Mouse (Mus musculus) limb, embryonic 14.5 days (tissue): ENCODE data around the gene Parvg. TPM values are rescaled to one million over a fixed set of nuclear protein-coding genes. Genes with fewer than 3 reads are reported as not detected.

ENCODE experiments used
- ATAC-seq: fragments of 200-750 bp; cut with Nextera tagmentation; 2 replicates; pipeline ENCODE4 v1.8.0; 2017; ENCODE audit warnings: low read depth, moderate number of reproducible peaks, moderate TSS enrichment; ENCODE audit not compliant: low FRiP score
- DNase-seq: peaks from one replicate; pipeline ENCODE4 v3.0.0-alpha.2; 2015; ENCODE audit warnings: low spot score
- H3K27ac ChIP-seq: fragments of 300-500 bp; sonication (generic); replicated peaks from 2 replicates; pipeline ENCODE4 v1.5.1; 2014; ENCODE audit warnings: low read depth, mild to moderate bottlenecking, low read length, moderate library complexity, mixed read lengths
- H3K27me3 ChIP-seq: fragments of 300-500 bp; sonication (generic); 2 replicates; pipeline ENCODE4 v1.6.1; 2014; ENCODE audit warnings: low read length, mixed read lengths; ENCODE audit not compliant: control insufficient read depth, insufficient read depth
- H3K36me3 ChIP-seq: fragments of 300-500 bp; sonication (generic); 2 replicates; pipeline ENCODE4 v1.6.1; 2014; ENCODE audit warnings: mild to moderate bottlenecking, low read length, moderate library complexity, mixed read lengths; ENCODE audit not compliant: control insufficient read depth, insufficient read depth
- H3K4me1 ChIP-seq: fragments of 300-500 bp; sonication (generic); 2 replicates; pipeline ENCODE4 v1.6.1; 2014; ENCODE audit warnings: antibody characterized with exemption, low read length, mixed read lengths; ENCODE audit not compliant: control insufficient read depth, insufficient read depth
- H3K4me2 ChIP-seq: fragments of 300-500 bp; sonication (generic); replicated peaks from 2 replicates; pipeline ENCODE4 v1.6.1; 2014; ENCODE audit warnings: low read depth, mild to moderate bottlenecking, low read length, moderate library complexity; ENCODE audit not compliant: severe bottlenecking
- H3K4me3 ChIP-seq: fragments of 300-500 bp; sonication (generic); replicated peaks from 2 replicates; pipeline ENCODE4 v1.5.1; 2014; ENCODE audit warnings: low read length
- H3K9ac ChIP-seq: fragments of 300-500 bp; sonication (generic); 2 replicates; pipeline ENCODE4 v1.6.1; 2014; ENCODE audit warnings: mild to moderate bottlenecking, low read depth, low read length, moderate library complexity; ENCODE audit not compliant: severe bottlenecking
- H3K9me3 ChIP-seq: fragments of 300-500 bp; sonication (generic); 2 replicates; pipeline ENCODE4 v1.6.1; 2016; ENCODE audit warnings: low read length; ENCODE audit not compliant: control insufficient read depth
- POLR2A ChIP-seq: fragments of 200-500 bp; IDR thresholded peaks from 2 replicates; pipeline ENCODE4 v1.8.0; 2012; ENCODE audit warnings: inconsistent platforms, mild to moderate bottlenecking, moderate library complexity, borderline replicate concordance; ENCODE audit not compliant: insufficient read depth, insufficient read length; ENCODE audit errors: extremely low read depth
- WGBS: fragments of 180-500 bp; shearing (Covaris S2); extraction: QIAGEN DNeasy Blood & Tissue Kit; methylation state at CpG from one replicate; pipeline ENCODE4 v1.1.7; 2014; 5-methylcytosine and 5-hydroxymethylcytosine counted together
- polyA plus RNA-seq, 2 experiments: library from polyadenylated mRNA; depleted of rRNA in 1 of 2; stranded (reverse) in 1 of 2; unstranded in 1 of 2; fragments of >200 nt; fragmentation: Nextera tagmentation in 1 of 2; extraction: Ambion mirVana in 1 of 2; gene quantifications; 2 replicates each; pipeline versions ENCODE4 v1.2.1 to v1.2.3; 2012 to 2014

Gene Parvg
- polyA plus RNA-seq, 2 experiments, result 2.8 to 3.9 TPM

DNA sequence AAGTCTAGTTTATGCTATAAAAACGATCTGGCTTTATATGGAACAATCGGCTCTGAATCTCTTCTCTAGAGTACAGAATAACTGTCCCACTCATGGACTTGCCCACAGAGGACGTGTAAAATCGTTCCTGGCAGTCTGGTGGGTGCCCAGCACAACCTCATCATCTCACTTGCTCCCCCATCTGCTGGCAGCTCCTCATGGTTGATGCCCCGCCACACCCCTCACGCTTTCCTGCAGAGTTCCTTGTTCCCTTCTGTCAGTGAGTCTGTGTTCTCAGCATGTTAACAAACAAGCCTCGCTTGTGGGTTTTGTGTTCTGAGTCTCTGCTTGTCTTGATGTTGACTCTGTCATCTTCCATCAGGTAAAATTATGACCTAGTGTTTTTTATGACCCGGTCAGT, 43.6 kb downstream of the Parvg start:
- WGBS, result 71% methylated on average over 8 of the region's 8 CpGs

GRCm38 (mm10) chr15:84372801-84373200, 49.0 kb downstream of the Parvg start:
- ATAC-seq (no peak), DNase-seq (no peak)
- Histone ChIP-seq H3K27ac (no peak overlapping the region), H3K36me3 (no peaks in the 10 kb centered on the region), H3K9ac (no peak overlapping the region), H3K27me3 (no peaks in the 10 kb centered on the region), H3K9me3 (peaks cover 11% of the 10 kb centered on the region), H3K4me1 (no peaks in the 10 kb centered on the region), H3K4me2 (no peak overlapping the region), H3K4me3 (no peak overlapping the region)
- no peak for TF ChIP-seq POLR2A
- 71% methylated on average over 5 of the region's 5 CpGs for WGBS

More for the DNA sequence above, 43.6 kb downstream of the Parvg start:
- 0 out of 2 replicates have a peak, but pooled peaks cover 3% of the 10 kb centered on the region for H3K4me1 ChIP-seq
- no peaks in the 10 kb centered on the region for H3K36me3 ChIP-seq
- no peak overlapping the region for H3K4me3 ChIP-seq
- no peak overlapping the region for H3K9ac ChIP-seq
- H3K27ac ChIP-seq, result no peak overlapping the region
- ATAC-seq (no peak), DNase-seq (no peak)
- no peaks in the 10 kb centered on the region for H3K27me3 ChIP-seq
- no peaks in the 10 kb centered on the region for H3K9me3 ChIP-seq
- no peak overlapping the region for H3K4me2 ChIP-seq
- no peak for TF ChIP-seq POLR2A

DNA sequence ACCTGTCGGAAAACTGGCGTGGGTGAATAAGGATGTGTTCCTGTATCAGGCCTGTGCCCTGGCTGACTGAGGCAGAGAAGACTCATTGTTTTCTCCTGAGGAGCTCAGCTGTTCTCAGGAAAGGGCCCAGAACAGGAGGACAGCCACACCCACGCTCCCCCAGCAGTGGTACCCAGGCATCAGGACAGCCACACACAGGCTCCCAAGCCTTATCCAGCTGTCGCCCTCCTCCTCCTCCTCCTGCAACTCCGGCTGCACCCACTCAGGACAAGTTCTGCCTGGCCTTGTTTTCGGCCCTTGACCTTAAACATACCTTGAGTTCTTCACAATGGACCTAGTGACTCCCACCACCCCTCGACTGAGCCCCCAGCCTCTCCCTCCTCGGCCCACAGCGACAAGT, 54.9 kb downstream of the Parvg start:
- ATAC-seq (no peak), DNase-seq (no peak)
- no peaks in the 10 kb centered on the region for H3K27me3 ChIP-seq
- 81% methylated on average over 9 of the region's 9 CpGs for WGBS
- H3K9me3 ChIP-seq, result peaks cover 11% of the 10 kb centered on the region
- H3K4me3 ChIP-seq, result no peak overlapping the region
- no peak overlapping the region for H3K9ac ChIP-seq
- no peak overlapping the region for H3K27ac ChIP-seq
- no peak overlapping the region for H3K4me2 ChIP-seq
- no peaks in the 10 kb centered on the region for H3K4me1 ChIP-seq
- TF ChIP-seq POLR2A, result no peak
- no peaks in the 10 kb centered on the region for H3K36me3 ChIP-seq

DNA sequence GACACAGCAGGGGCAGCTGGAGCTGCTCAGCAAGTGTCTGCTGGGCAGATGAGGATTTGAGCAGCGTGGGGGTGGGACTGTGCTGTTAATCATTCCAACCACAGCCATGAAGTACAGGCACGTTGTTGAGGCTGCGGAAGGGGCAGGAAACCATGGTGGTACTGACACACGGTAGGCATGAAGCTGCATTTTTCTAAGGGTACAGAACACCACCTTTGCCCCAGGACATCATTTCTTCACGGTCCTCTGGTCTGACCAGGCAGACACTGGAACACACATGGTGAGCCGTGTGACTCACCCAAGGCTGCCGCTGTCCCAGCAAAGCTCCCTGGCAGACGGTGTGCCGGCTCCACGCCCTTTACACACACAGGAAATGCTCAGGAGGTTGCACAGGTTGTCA, 56.4 kb downstream of the Parvg start:
- no peak overlapping the region for H3K27ac ChIP-seq
- no peak overlapping the region for H3K4me3 ChIP-seq
- peaks cover 3% of the 10 kb centered on the region for H3K9me3 ChIP-seq
- ATAC-seq (no peak), DNase-seq (no peak)
- no peak overlapping the region for H3K9ac ChIP-seq
- no peaks in the 10 kb centered on the region for H3K36me3 ChIP-seq
- H3K4me1 ChIP-seq, result no peaks in the 10 kb centered on the region
- no peak overlapping the region for H3K4me2 ChIP-seq
- no peaks in the 10 kb centered on the region for H3K27me3 ChIP-seq
- no peak for TF ChIP-seq POLR2A
- WGBS, result 47% methylated on average over 10 of the region's 10 CpGs

DNA sequence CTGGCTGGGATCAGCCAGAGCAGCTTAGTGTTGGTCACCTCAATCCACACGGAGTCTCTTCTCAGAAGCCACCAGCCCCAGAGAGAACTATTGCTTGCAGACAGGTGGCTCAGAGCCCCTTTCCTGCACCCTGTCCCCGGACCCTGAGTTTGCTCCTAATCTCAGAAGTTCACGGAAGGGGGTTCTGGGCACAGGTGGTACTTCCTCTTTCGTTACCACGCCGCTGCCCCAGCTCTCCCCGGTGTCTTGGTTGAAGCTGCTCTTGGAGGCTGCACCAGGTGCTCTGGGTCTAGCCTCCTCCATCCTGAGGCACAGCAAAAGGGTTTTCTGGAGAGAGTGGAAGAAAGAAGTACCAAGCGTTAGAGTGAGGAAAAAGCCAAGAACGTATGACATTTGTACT, 60.2 kb downstream of the Parvg start:
- ATAC-seq, result no peak
- no peaks in the 10 kb centered on the region for H3K36me3 ChIP-seq

GRCm38 (mm10) chr15:84385995-84386565, 62.3 kb downstream of the Parvg start:
- Histone ChIP-seq H3K27me3 (no peaks in the 10 kb centered on the region), H3K4me3 (no peak overlapping the region), H3K27ac (no peak overlapping the region), H3K9me3 (peaks cover 15% of the 10 kb centered on the region; the same call in 1 of the 2 replicates), H3K4me1 (no peaks in the 10 kb centered on the region), H3K36me3 (no peaks in the 10 kb centered on the region), H3K9ac (no peak overlapping the region), H3K4me2 (no peak overlapping the region)
- no peak for DNase-seq
- no peak for ATAC-seq
- no peak for TF ChIP-seq POLR2A
- WGBS, result 63% methylated on average over 8 of the region's 8 CpGs

More for the DNA sequence above, 60.2 kb downstream of the Parvg start:
- DNase-seq, result no peak
- Histone ChIP-seq H3K27ac (no peak overlapping the region), H3K4me1 (no peaks in the 10 kb centered on the region), H3K9me3 (peaks cover 15% of the 10 kb centered on the region; the same call in 1 of the 2 replicates), H3K4me3 (no peak overlapping the region), H3K4me2 (no peak overlapping the region), H3K27me3 (no peaks in the 10 kb centered on the region), H3K9ac (no peak overlapping the region)
- no peak for TF ChIP-seq POLR2A
- 86% methylated on average over 9 of the region's 9 CpGs for WGBS
